Mouse (Mus musculus): ENCODE results near the gene RPS10-NUDT3.
A peak's percentile ranks its signal among the peaks of the same experiment; 100 is the strongest.

RPS10-NUDT3 gene

DNA sequence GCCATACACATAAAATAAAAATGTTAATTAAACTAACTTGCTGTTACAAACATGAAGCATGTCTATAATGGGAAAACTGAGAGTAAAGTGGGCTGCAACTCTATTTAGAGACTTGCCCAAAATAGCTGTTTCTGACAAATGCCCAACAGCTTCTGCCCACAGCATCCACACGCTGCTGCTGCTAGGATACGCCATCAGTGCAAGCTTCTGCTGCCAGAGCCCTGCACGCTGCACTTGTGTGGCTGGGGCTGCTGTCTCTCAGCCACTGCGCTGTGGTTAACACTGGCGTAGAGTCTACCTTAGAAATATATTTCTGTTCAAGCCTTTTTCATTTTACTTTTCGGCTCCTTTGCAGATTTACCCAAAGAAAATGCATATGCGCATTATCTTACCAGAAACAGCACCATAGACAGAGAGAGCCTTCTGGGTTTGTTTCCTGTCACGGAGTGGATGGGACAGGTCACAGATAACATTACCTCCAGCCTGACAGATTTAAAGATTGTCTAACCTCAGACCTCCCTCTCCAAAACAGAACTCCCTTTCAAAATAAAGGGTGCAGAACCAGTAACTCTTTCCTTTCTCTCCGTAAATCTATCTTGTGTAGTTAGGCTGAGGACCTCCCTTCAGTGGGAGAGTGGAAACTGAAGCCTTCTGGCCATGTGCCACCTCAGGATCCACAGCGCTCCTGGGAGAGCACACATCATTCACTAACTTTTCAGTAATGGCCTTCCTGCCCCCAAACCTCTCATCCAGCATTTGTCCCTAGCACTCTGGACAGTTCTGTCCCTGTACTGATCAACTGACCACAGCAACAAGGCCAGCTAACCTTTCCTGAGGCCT is 24.1 kb downstream of the RPS10-NUDT3 start:
- peak; percentile 77 for DNase-seq (ENCODE audit: low spot score)

DNA sequence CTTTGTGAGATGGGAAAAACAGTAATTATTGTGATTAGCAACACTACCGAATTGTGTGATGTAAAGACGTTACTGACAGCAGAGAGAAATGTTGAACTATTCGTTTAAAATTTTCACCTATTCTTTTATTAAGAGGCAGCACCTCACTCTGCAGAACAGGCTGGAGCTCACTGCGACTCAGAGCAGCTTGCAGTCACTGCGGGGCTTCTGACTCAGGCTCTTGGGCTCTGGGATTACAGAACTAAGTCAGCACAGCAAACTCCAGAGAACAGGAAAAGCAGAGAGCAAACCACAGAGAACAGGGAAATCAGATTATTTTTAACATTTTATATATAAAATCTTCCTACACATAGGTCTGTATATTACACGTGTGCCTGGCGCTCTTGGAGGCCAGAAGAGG is 25.4 kb downstream of the RPS10-NUDT3 start:
- no peak for DNase-seq (ENCODE audit: low spot score)

GRCm38 (mm10) chr17:27603522-27604234 is 31.3 kb downstream of the RPS10-NUDT3 start:
- DNase-seq (ENCODE audit: low spot score), result no peak

- no peak for DNase-seq (ENCODE audit: low spot score)
Observed at GRCm38 (mm10) chr17:27603036-27603435, 32.0 kb downstream of the RPS10-NUDT3 start.

DNA sequence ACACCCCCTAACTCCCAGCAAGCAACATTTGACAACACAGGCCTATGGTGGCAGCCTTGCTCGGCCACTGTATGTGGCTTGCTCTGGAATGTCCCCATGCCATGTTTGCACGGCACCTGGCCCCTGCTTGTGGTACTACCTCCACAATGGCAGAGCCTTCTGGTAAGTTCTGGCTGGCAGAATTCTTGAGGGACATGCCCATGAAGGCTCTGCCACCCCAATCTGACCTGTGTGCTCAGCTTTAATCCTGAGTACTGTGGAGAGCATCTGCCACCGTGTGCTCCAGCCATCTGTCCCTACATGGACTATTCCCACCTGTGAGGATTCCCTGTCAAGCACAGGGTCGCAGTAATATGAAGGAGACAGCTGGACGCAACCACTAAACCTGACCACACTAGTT is 34.2 kb downstream of the RPS10-NUDT3 start:
- DNase-seq (ENCODE audit: low spot score), result no peak

GRCm38 (mm10) chr17:27600286-27600685 is 34.7 kb downstream of the RPS10-NUDT3 start:
- DNase-seq (ENCODE audit: low spot score), result no peak

- no peak for DNase-seq (ENCODE audit: low spot score)
Observed at GRCm38 (mm10) chr17:27596376-27597190, 38.4 kb downstream of the RPS10-NUDT3 start.

- DNase-seq (ENCODE audit: low spot score), result no peak
Observed at GRCm38 (mm10) chr17:27595659-27596375, 39.2 kb downstream of the RPS10-NUDT3 start.

DNA sequence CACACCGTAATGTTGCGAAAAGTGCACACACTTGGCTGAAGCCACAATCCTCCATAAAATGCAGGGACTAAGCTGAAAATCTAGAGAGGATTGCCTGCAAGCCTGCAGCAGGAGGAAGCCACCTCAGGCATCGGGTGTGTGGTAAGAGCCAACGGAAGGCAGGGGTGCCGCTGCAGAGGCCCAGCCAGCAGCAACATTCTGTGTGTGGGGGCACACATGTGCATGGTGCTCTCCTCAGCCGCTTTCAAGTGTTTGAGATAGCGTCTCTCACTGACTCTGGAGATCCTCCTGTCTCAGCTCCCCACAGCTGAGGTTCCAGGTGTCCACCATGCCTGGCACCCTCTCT is 42.5 kb downstream of the RPS10-NUDT3 start:
- DNase-seq (ENCODE audit: low spot score), result no peak

GRCm38 (mm10) chr17:27591826-27592564 is 43.0 kb downstream of the RPS10-NUDT3 start:
- no peak for DNase-seq (ENCODE audit: low spot score)

DNA sequence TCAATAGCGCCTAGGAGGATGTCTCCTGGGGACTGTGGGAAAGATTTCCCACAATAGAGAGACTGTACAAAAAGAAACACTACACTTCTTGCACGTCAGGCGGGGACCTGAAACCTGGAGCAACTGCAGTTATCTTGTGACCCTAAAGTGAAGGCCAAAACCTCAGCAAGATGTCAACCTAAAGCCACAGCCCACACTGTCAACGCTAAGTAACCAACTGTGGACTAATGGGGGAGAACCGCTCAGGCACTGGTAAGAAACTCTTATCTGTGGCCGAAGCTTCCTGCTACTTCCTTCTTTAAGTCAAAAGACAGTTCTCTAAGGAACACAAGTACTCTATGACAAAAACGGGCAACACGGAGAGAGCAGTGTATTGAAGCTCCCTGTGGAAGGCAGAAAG is 46.8 kb downstream of the RPS10-NUDT3 start:
- no peak for DNase-seq (ENCODE audit: low spot score)

- peak; percentile 55 for DNase-seq (ENCODE audit: low spot score)
Observed at GRCm38 (mm10) chr17:27587252-27587651, 47.8 kb downstream of the RPS10-NUDT3 start.

GRCm38 (mm10) chr17:27586661-27587060 is 48.4 kb downstream of the RPS10-NUDT3 start:
- DNase-seq (ENCODE audit: low spot score), result no peak

GRCm38 (mm10) chr17:27583185-27583894 is 51.7 kb downstream of the RPS10-NUDT3 start:
- no peak for DNase-seq (ENCODE audit: low spot score)

DNA sequence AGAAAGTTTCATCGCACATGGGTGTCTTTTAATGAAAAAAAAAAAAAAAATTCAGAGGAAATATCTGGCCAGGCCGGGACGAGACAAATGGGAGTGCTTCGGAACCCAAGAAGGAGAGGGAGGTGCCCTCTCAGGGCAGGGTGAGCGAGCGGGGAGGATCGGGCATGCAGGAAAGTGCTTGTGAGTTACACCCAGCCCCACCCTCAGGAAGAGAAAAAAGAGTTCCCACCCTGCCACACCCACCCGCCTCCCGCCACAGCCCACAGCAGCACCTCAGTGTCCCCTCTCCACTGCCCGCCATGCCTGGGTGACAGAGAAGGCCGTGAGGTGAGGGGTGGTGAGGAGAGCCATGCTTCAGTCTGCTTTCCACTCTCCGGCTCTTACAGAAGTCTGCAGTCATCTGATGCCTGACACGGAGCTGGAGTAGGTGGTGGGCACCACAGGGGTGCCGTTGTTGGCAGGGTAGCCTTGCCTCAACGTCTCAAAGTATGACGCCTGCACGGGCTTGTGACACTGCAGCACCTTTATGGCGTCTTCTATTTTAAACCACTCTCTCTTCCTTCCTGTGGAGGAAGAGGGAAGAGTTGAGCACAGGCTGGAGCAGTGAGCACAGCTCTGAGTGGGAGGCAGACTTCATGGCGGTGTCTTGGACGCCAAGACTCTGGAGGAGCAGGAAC is 54.5 kb downstream of the RPS10-NUDT3 start:
- DNase-seq (ENCODE audit: low spot score), result no peak

GRCm38 (mm10) chr17:27579816-27580215 is 55.2 kb downstream of the RPS10-NUDT3 start:
- no peak for DNase-seq (ENCODE audit: low spot score)

DNA sequence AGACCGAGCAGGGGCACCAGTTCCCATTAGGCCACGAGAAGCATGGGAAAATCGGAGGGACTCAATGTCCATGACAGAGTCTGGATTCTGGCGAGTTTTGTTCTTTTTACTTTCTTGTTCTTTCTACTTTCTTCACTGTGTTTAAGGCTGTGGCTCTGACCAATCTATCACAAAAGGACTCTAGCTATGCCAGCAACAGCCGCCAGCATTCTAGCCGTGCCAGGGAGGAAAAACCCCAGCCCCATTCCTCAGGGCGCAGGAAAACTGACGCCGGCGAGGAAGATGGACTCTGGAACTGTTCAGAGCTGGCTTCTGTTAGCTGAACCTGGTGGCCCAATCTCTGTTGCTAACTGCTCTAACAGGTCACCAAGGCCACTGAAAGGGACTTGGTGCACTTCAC is 56.5 kb downstream of the RPS10-NUDT3 start:
- DNase-seq (ENCODE audit: low spot score), result no peak

DNA sequence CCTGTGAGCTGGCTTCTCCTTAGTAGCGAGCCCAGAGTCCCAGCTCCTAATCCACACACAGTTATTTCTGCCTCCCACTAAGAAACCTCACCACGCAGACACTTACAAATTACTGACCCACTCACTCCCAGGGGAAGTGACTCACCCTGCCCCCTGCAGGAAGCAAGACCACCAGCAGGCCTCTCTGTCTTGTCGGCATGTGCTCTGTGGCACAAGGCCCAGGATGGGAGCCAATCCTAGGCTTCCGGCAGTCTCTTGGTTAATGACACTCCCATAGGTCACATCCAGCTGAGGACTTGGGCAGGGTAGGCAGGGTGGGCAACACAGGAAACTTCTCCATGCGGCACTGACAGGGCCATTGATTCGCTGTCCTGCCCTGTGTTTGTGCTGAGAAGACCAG is 57.6 kb downstream of the RPS10-NUDT3 start:
- no peak for DNase-seq (ENCODE audit: low spot score)

DNA sequence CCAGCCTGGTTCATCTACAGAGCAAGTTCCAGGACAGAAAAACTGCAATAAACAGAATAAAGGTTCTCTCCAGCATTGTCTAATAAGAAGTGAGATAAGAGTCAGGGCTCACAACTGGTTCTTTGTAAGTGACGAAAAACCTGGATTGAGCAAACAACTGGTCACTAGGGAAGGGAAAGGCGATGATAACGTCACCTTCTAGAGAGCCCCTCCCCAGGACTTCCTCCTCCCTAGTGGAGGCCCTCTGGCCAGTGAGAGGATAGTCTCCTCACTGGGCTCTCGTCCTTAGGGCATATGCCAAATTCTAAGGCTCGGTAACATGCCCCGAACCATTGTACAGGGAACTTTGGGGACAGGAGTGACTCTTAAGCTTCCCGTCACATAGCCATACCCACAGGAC is 59.0 kb downstream of the RPS10-NUDT3 start:
- no peak for DNase-seq (ENCODE audit: low spot score)

Measured in layer of hippocampus, adult 11-12 months (tissue).